Comparison of ENCODE assay signal across 9 mouse cellular contexts in the genomic region with DNA sequence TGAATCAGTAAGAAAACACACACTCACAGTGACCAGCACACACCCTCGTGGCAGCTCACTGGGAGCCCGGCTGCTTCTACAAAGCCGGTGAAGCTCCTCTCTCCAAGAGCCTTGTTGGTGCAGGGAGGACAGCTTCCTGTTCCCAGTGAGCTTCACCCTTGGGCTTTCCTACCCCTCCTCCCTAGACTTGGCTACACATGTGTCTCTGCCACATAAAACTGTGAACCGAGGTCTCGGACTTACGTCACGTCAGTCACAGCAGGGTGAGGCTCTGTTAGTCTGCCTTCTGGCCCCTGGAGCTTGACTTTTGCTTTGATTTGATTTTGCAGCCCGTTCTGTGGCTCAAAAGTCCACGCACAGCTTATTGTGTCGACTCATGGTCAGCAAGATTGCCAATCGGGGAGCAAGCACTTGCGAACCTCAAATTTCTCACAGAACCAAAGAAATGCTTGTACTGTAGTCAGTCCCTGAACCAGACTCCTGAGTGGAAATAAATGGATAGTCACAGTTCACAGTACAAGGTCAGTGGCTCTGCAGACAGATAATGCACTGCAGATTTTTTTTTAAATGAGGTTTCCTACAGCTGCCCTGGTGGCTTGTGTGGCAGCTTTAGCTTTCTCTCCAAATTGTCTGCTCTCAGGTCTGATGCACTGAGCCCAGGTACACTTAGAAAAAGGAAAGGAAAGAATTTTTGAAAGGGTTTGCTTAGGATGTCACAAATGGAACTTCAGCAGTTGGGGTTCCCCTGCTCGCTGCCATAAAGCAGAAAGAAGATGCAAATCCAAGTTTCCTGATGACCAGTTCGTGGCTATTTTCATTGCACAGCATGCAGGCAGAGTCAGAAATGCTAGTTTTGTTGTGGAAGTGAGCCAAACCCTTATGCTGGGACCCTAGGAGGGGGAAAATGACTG. TPM values are rescaled to one million over a fixed set of nuclear protein-coding genes. Genes with fewer than 3 reads are reported as not detected.
DNase-seq lines count a peak whose midpoint lies in the region; ATAC-seq and TF ChIP-seq lines count a peak whose summit lies in the region.
"Had no signal": no experiment of that assay in that cellular context is flagged by ENCODE, and none has a peak within 500 bp of the region (broad histone marks: within the 10 kb centered on the region; RNA-seq: fewer than 3 reads in every experiment).

No protein-coding gene starts in this region.

- no peaks in the 10 kb centered on the region for H3K9me3 ChIP-seq in CH12.LX (replicated peaks; ENCODE audit: low read length)
- no peaks in the 10 kb centered on the region for H3K9me3 ChIP-seq in embryonic facial prominence, embryonic 12.5 days
- H3K9me3 ChIP-seq: heart, embryonic 13.5 days had no signal

- H3K4me1 ChIP-seq in CH12.LX (ENCODE audit: control insufficient read depth in 1 of 2, insufficient read depth in 2 of 2): peaks cover 15 to 59% of the 10 kb centered on the region in 2 experiments
- peaks cover 31% of the 10 kb centered on the region for H3K4me1 ChIP-seq in embryonic facial prominence, embryonic 12.5 days

- H3K79me2 ChIP-seq in CH12.LX (replicated peaks; ENCODE audit: control insufficient read depth, extremely low read depth, insufficient read depth, poor library complexity, severe bottlenecking): no peaks in the 10 kb centered on the region

- no peaks in the 10 kb centered on the region for H3K36me3 ChIP-seq in CH12.LX (replicated peaks in 1 of 2; ENCODE audit: control insufficient read depth in 1 of 2, insufficient read depth in 1 of 2, low read length in 1 of 2)
- H3K36me3 ChIP-seq in embryonic facial prominence, embryonic 12.5 days: no peaks in the 10 kb centered on the region
- H3K36me3 ChIP-seq: heart, embryonic 13.5 days had no signal

- TF ChIP-seq RAD21 in CH12.LX (IDR thresholded peaks at IDR 0.05; ENCODE audit: low read depth, low read length): no peak

- H3K27ac ChIP-seq in CH12.LX (ENCODE audit: insufficient read depth, low read depth): no peak overlapping the region
- H3K27ac ChIP-seq in embryonic facial prominence, embryonic 12.5 days: peak overlapping the region; percentile 59
- H3K27ac ChIP-seq: heart, embryonic 13.5 days had no signal

- TF ChIP-seq EP300 in CH12.LX (IDR thresholded peaks at IDR 0.05; ENCODE audit: low read length): peak; percentile 23

- TF ChIP-seq CTCF in CH12.LX (conservative IDR thresholded peaks at IDR 0.05 in 1 of 2, IDR thresholded peaks at IDR 0.05 in 1 of 2; ENCODE audit: low read depth in 2 of 2, low read length in 2 of 2): no peak

- dilution Hi-C loops in CH12.LX (cut with MboI; ENCODE audit: extremely low pct_ligation_motif_present, extremely low pct_unique_long_range_greater_than_20kb, low sequenced_read_pairs): no loop called here

- WGBS in embryonic facial prominence, embryonic 12.5 days: 50% methylated on average over 14 of the region's 14 CpGs

- no peak for TF ChIP-seq POLR2A in CH12.LX (IDR thresholded peaks at IDR 0.05; ENCODE audit: low read depth, low read length)

- no peak for ATAC-seq in embryonic facial prominence, embryonic 12.5 days (ENCODE audit: insufficient number of reproducible peaks, insufficient read depth, low FRiP score, low TSS enrichment)

- peak; percentile 97 for DNase-seq in heart, adult 11 months
- DNase-seq in heart, postnatal 4 days: no peak
- peak; percentile 47 for DNase-seq in CH12.LX (ENCODE audit: extremely low read depth)
- DNase-seq in kidney, postnatal 25 days: peak; percentile 10 to 65
- DNase-seq in cerebellum, postnatal 10 days: no peak
- DNase-seq in spleen, postnatal 4 days (ENCODE audit: low spot score in 2 of 2): no peak
- DNase-seq in ovary, postnatal 36 days (ENCODE audit: low spot score): no peak

- H3K4me3 ChIP-seq in CH12.LX (replicated peaks in 1 of 3; ENCODE audit: low read depth in 2 of 3, low read length in 2 of 3, poor library complexity in 1 of 3): peak overlapping the region in 1 of 3 experiments; percentile 16
- no peak overlapping the region for H3K4me3 ChIP-seq in embryonic facial prominence, embryonic 12.5 days
- H3K4me3 ChIP-seq: heart, embryonic 13.5 days had no signal

- H3K27me3 ChIP-seq in CH12.LX (replicated peaks): peaks cover 2% of the 10 kb centered on the region
- H3K27me3 ChIP-seq in embryonic facial prominence, embryonic 12.5 days: no peaks in the 10 kb centered on the region

- no peak overlapping the region for H3K9ac ChIP-seq in CH12.LX (ENCODE audit: insufficient read depth, low read depth)
- H3K9ac ChIP-seq in embryonic facial prominence, embryonic 12.5 days: no peak overlapping the region
- H3K9ac ChIP-seq: heart, embryonic 13.5 days had no signal

- H3K4me2 ChIP-seq in CH12.LX (ENCODE audit: insufficient read depth, low read depth, poor library complexity, severe bottlenecking): peak overlapping the region; percentile 47
- H3K4me2 ChIP-seq in embryonic facial prominence, embryonic 12.5 days (replicated peaks): no peak overlapping the region
- H3K4me2 ChIP-seq: heart, embryonic 13.5 days had no signal

- in situ Hi-C loops in CH12.LX (cut with MboI; ENCODE audit: low pct_ligation_motif_present, low pct_unique_long_range_greater_than_20kb, low sequenced_read_pairs): no loop called here

TF ChIP-seq in CH12.LX, 34 proteins besides CTCF, POLR2A, EP300 and RAD21:
- TF ChIP-seq ZNF384 (IDR thresholded peaks at IDR 0.05; ENCODE audit: low read depth, low read length) (peak; percentile 43; the same call in 1 of the 2 replicates), MEF2A (IDR thresholded peaks at IDR 0.05; ENCODE audit: borderline replicate concordance, low read depth, low read length) (peak; percentile 54; the same call in 1 of the 2 replicates), BHLHE40 (IDR thresholded peaks at IDR 0.05; ENCODE audit: low read depth, low read length) (peak; percentile 47; the same call in 1 of the 2 replicates), ETS1 (conservative IDR thresholded peaks at IDR 0.05; ENCODE audit: low read depth, low read length) (peak; percentile 50), MAFK (IDR thresholded peaks at IDR 0.05; ENCODE audit: insufficient replicate concordance, low read length) (0 out of 2 replicates have a peak, but pooled peaks have one; percentile 20), RCOR1 (conservative IDR thresholded peaks at IDR 0.05; ENCODE audit: low read depth, low read length) (no peak), CHD1 (IDR thresholded peaks at IDR 0.05; ENCODE audit: low read depth, low read length) (no peak), TCF12 (IDR thresholded peaks at IDR 0.05; ENCODE audit: low read depth, low read length) (no peak), SIN3A (IDR thresholded peaks at IDR 0.05; ENCODE audit: low read length) (peak; percentile 63), MAX (IDR thresholded peaks at IDR 0.05; ENCODE audit: low read length) (0 out of 2 replicates have a peak, but pooled peaks have one; percentile 18), CHD2 (IDR thresholded peaks at IDR 0.05; ENCODE audit: low read length) (no peak), USF2 (conservative IDR thresholded peaks at IDR 0.05; ENCODE audit: low read depth, low read length) (no peak), MYC (IDR thresholded peaks at IDR 0.05; ENCODE audit: low read depth, low read length) (no peak), JUND (conservative IDR thresholded peaks at IDR 0.05; ENCODE audit: low read depth, low read length) (no peak)

RNA-seq across cellular contexts. Expression of a gene that starts 4.0 kb away (rescaled TPM):
- 10 to 100 TPM; 27.3 to 29.6 TPM for total RNA-seq in heart, postnatal 4 days (2021)
- total RNA-seq in CH12.LX (2012; rRNA removed) (0.17 and 0.30 TPM in 2 replicates), CH12.LX (2014; rRNA removed) (1.0 and 1.2 TPM in 2 replicates)
- 3.5 and 3.6 TPM in 2 replicates for polyA plus RNA-seq in CH12.LX (2012; ENCODE audit: insufficient read length, low read depth)
- 25.9 and 27.5 TPM in 2 replicates for polyA plus RNA-seq in embryonic facial prominence, embryonic 12.5 days (2016; fragmentation: Nextera tagmentation; extraction: Ambion mirVana)

RNA-seq across cellular contexts. Expression of a gene that starts 23.5 kb away (rescaled TPM):
- 1 to 10 TPM; 4.3 to 4.8 TPM for total RNA-seq in heart, postnatal 4 days (2021)
- total RNA-seq in CH12.LX (2012; rRNA removed) (23.0 and 24.6 TPM in 2 replicates), CH12.LX (2014; rRNA removed) (26.0 and 28.0 TPM in 2 replicates)
- polyA plus RNA-seq in CH12.LX (2012; ENCODE audit: insufficient read length, low read depth): 31.5 and 31.8 TPM in 2 replicates
- 7.5 and 7.7 TPM in 2 replicates for polyA plus RNA-seq in embryonic facial prominence, embryonic 12.5 days (2016; fragmentation: Nextera tagmentation; extraction: Ambion mirVana)

Comparison
In these comparisons a context has a peak if more than half of its experiments do, and no peak if none do; other contexts are left out.
1. DNase-seq: peak in heart, adult 11 months (single experiment), CH12.LX (single experiment) and kidney, postnatal 25 days (2 of 2); none in heart, postnatal 4 days (single experiment), cerebellum, postnatal 10 days (0 of 2), spleen, postnatal 4 days (0 of 2) and ovary, postnatal 36 days (single experiment).
2. RNA of a gene that starts 4.0 kb away (total RNA-seq): 27.3 to 29.6 TPM in heart, postnatal 4 days; 0.17 to 1.2 TPM in CH12.LX; every median in the first group is over 10 times any median in the second.
3. RNA of a gene that starts 23.5 kb away (total RNA-seq): 23.0 to 28.0 TPM in CH12.LX; 4.3 to 4.8 TPM in heart, postnatal 4 days; every median in the first group is over 4 times any median in the second.